Mouse (Mus musculus) cerebellum, postnatal 25 days (tissue): ENCODE results near the gene Eif2ak2.

Source experiments
- DNase-seq, 2 experiments: peaks; one replicate each; pipeline ENCODE4 v3.0.0; 2021; ENCODE audit warnings: mixed read lengths in 2 of 2

Gene Eif2ak2

DNA sequence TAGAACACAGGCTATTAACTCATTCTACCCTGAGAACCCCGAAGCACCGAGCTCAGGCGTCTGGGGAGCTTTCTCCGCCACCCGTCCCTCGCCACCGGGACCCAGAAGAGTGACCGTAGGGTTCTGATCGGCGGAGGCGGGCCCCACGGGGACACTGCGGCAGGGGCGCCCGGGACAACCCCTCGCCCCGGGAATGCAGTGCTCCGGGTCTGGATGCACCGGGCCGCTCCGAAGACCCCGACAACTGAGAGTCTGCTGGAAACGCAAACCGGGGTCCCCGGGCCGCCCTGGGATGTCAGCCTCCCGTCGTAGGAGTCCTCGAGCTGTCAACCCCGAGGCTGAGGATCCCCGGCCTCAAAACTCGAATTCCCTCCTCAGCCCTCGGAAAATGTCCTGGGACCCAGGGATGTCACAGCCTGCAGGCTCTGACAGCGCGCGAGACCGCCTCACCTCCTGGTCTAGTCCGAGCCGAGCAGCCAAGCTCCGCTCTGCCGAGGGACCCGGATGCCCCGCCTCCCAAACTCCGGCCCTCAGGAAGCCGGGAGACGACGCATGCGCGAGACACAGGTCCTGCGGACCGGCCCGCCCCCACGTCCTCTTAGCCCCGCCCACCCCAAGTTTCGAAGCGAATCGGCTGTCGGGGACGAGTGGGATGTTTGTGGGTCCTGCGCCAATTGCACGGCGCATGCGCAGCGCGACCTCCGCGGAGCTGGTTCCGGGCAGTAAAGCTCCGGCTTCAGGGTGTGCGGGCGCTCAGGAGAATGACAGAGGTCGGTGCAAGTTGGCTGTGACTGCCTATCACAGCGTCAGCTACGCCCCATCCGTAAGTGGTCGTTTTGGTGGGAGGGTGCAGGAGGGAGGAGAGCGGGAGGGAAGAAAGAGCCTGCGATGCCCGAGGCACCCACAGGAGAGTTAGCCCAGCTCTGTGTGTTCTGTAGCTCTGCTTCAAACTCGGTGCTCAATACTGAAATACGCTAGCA is 47.2 kb downstream of the Eif2ak2 start, which contains the start of the genes Heatr5b and Gpatch11:
Gene Heatr5b, minus strand, starts transcription at position 509 of the 980 bp plus-strand sequence.
Gene Gpatch11, plus strand, starts transcription at position 712 of the 980 bp plus-strand sequence.
- peak; percentile 98 to 100 for DNase-seq

DNA sequence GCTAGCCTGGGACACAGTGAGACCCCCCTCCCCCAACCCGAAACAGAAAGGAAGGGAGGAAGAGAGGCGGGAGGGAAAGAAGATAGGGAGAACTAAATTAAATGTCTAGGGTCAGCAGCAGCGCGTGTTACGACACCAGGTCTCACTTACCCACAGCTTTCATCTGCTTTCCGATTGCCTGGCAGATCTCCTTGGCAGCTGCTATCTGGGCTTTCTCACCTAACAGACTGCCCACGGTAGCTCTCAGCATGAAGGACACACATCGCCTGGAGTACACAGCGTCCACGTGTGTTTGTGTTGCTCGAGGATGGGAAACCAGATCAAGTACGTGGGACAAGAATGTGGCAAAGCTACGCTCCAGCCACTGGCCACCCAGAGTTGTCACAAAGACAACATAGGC is 58.0 kb downstream of the Eif2ak2 start:
- no peak for DNase-seq

DNA sequence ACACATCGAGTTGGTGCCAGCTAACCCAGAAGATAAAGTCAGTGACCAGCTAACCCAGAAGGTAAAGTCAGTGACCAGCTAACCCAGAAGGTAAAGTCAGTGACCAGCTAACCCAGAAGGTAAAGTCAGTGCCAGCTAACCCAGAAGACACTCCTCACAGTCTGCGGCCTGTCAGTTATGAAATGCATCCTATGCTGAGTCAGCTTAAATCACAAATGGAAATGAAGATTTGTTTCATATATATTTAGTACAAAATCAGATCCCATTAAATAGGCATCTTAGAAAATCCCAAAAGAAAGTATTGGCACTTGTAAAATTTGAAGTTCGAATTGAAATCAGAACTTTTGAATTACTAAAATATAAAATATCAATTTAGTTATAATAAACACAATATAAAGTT is 72.8 kb downstream of the Eif2ak2 start:
- DNase-seq: no peak

DNA sequence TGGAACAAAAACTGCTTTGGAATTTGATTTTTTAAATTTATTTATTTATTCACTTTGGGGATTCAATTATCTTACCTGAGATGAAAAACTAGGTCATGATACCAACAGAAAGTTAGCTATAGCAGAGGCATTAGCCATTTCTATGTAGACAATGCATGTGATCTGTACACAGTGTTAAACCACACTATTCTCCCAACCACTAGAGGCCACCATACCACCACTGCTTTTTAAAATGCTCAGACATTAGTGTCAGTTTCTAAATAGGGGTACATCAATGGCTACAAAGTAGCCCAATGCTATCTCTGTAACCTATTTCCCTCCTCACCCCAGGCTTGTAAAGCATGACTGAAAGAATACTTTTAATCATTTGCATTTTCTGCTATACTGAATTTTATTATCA is 73.4 kb downstream of the Eif2ak2 start:
- DNase-seq: peak in 1 of 2 experiments; percentile 13
